Comparison of ENCODE assay signal across 10 mouse cellular contexts in genomic region chr5:142927341-142927930, GRCm38 (mm10). TPM values are rescaled to one million over a fixed set of nuclear protein-coding genes. Genes with fewer than 3 reads are reported as not detected.
DNase-seq lines count a peak whose midpoint lies in the region; ATAC-seq lines count a peak whose summit lies in the region.
"Had no signal": no experiment of that assay in that cellular context is flagged by ENCODE, and none has a peak within 500 bp of the region (broad histone marks: within the 10 kb centered on the region; RNA-seq: fewer than 3 reads in every experiment).

No protein-coding gene starts in this region.

- WGBS in kidney, embryonic 15.5 days: 93% methylated on average over 12 of the region's 12 CpGs
- WGBS in liver, embryonic 12.5 days (ENCODE audit: insufficient replicate concordance): 86% methylated on average over 12 of the region's 12 CpGs

- no peaks in the 10 kb centered on the region for H3K27me3 ChIP-seq in kidney, embryonic 15.5 days
- H3K27me3 ChIP-seq in liver, embryonic 12.5 days (replicated peaks): no peaks in the 10 kb centered on the region

- H3K4me2 ChIP-seq in kidney, embryonic 15.5 days: no peak overlapping the region
- H3K4me2 ChIP-seq in liver, embryonic 12.5 days: no peak overlapping the region
- H3K4me2 ChIP-seq: midbrain, embryonic 12.5 days; neural tube, embryonic 15.5 days had no signal

- no peak overlapping the region for H3K4me3 ChIP-seq in kidney, embryonic 15.5 days (replicated peaks)
- H3K4me3 ChIP-seq in liver, embryonic 12.5 days: no peak overlapping the region
- H3K4me3 ChIP-seq: midbrain, embryonic 12.5 days; neural tube, embryonic 15.5 days had no signal

- no peaks in the 10 kb centered on the region for H3K9me3 ChIP-seq in kidney, embryonic 15.5 days (replicated peaks)
- H3K9me3 ChIP-seq in liver, embryonic 12.5 days (replicated peaks): no peaks in the 10 kb centered on the region
- H3K9me3 ChIP-seq: midbrain, embryonic 12.5 days; neural tube, embryonic 15.5 days had no signal

- H3K9ac ChIP-seq in kidney, embryonic 15.5 days: no peak overlapping the region
- H3K9ac ChIP-seq in liver, embryonic 12.5 days: no peak overlapping the region
- H3K9ac ChIP-seq: midbrain, embryonic 12.5 days; neural tube, embryonic 15.5 days had no signal

- peaks cover 45% of the 10 kb centered on the region for H3K4me1 ChIP-seq in kidney, embryonic 15.5 days
- peaks cover 93% of the 10 kb centered on the region for H3K4me1 ChIP-seq in liver, embryonic 12.5 days

- H3K36me3 ChIP-seq in kidney, embryonic 15.5 days: no peaks in the 10 kb centered on the region
- no peaks in the 10 kb centered on the region for H3K36me3 ChIP-seq in liver, embryonic 12.5 days
- H3K36me3 ChIP-seq: midbrain, embryonic 12.5 days; neural tube, embryonic 15.5 days had no signal

- H3K27ac ChIP-seq in kidney, embryonic 15.5 days: peak overlapping the region; percentile 84
- H3K27ac ChIP-seq in liver, embryonic 12.5 days: peak overlapping the region; percentile 85
- H3K27ac ChIP-seq: midbrain, embryonic 12.5 days had no signal

- ATAC-seq in kidney, embryonic 15.5 days (replicated peaks; ENCODE audit: low FRiP score): no peak
- ATAC-seq in liver, embryonic 12.5 days: no peak

- no peak for DNase-seq in kidney, adult 18-20 months
- peak; percentile 44 for DNase-seq in ES-CJ7 (ENCODE audit: low read depth, low spot score)
- peak; percentile 93 for DNase-seq in R1 (ENCODE audit: low read depth, low spot score)
- DNase-seq in ovary, postnatal 36 days (ENCODE audit: low spot score): no peak
- no peak for DNase-seq in adrenal gland, postnatal 10 days
- DNase-seq: cerebellum, postnatal 10 days had no signal

RNA-seq across cellular contexts. Expression of gene Actb, which starts 20.9 kb away (rescaled TPM):
- 14,718 and 15,443 TPM in 2 replicates for polyA plus RNA-seq in kidney, embryonic 15.5 days (2015; fragmentation: Nextera tagmentation; extraction: Ambion mirVana)
- 7,775 and 7,997 TPM in 2 replicates for polyA plus RNA-seq in liver, embryonic 12.5 days (2016; fragmentation: Nextera tagmentation; extraction: Ambion mirVana)
- 1,000 to 10,000 TPM; 2,913 to 2,936 TPM for total RNA-seq in adrenal gland, postnatal 10 days (2021)

RNA-seq across cellular contexts. Expression of gene Fbxl18, which starts 32.2 kb away (rescaled TPM):
- polyA plus RNA-seq in kidney, embryonic 15.5 days (2015; fragmentation: Nextera tagmentation; extraction: Ambion mirVana): 16.7 and 17.8 TPM in 2 replicates
- 5.8 and 6.1 TPM in 2 replicates for polyA plus RNA-seq in liver, embryonic 12.5 days (2016; fragmentation: Nextera tagmentation; extraction: Ambion mirVana)
- total RNA-seq in adrenal gland, postnatal 10 days (2021): 10 to 100 TPM in 1 of 2 experiments, 1 to 10 TPM in 1; 9.4 to 12.7 TPM

RNA-seq across cellular contexts. Expression of gene Fscn1, which starts 32.7 kb away (rescaled TPM):
- 320 and 348 TPM in 2 replicates for polyA plus RNA-seq in kidney, embryonic 15.5 days (2015; fragmentation: Nextera tagmentation; extraction: Ambion mirVana)
- 69.1 and 69.4 TPM in 2 replicates for polyA plus RNA-seq in liver, embryonic 12.5 days (2016; fragmentation: Nextera tagmentation; extraction: Ambion mirVana)
- total RNA-seq in adrenal gland, postnatal 10 days (2021): 100 to 1,000 TPM in 1 of 2 experiments, 10 to 100 TPM in 1; 85.6 to 125 TPM

Comparison
In these comparisons a context has a peak if more than half of its experiments do, and no peak if none do; other contexts are left out.
1. DNase-seq: peak in ES-CJ7 (single experiment) and R1 (single experiment); none in kidney, adult 18-20 months (single experiment), ovary, postnatal 36 days (single experiment) and adrenal gland, postnatal 10 days (single experiment).